Mouse (Mus musculus): ENCODE results near the gene Sctr. TPM values are rescaled to one million over a fixed set of nuclear protein-coding genes. Genes with fewer than 3 reads are reported as not detected.

The Sctr gene
- polyA plus RNA-seq, 1 experiment from 2014 or later, result 0.90 TPM

DNA sequence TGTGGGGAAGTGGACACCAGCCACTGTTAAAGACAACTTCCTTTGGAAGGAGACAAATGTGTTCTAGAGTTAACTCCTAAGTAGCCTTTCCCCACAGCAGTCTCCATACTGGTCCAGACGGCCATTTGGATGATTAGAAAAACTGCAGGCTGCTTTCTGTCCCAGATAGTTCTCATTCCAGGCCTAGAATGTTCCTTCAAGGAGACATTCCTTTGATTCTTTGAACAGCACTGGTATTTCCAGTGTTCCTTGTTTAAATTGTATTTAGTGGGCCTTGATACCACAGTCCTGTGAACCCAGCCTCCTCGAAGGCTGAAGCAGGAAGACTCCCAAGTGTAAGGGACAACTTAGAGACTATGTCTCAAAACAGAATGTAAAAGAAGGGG is 26.8 kb downstream of the Sctr start:
- no peaks in the 10 kb centered on the region for H3K36me3 ChIP-seq
- no peaks in the 10 kb centered on the region for H3K9me3 ChIP-seq
- H3K27me3 ChIP-seq (replicated peaks), result no peaks in the 10 kb centered on the region
- no peaks in the 10 kb centered on the region for H3K4me1 ChIP-seq (replicated peaks)
- no peak overlapping the region for H3K4me3 ChIP-seq (replicated peaks)
- H3K9ac ChIP-seq, result no peak overlapping the region
- no peak for ATAC-seq
- no peak overlapping the region for H3K4me2 ChIP-seq (replicated peaks)
- WGBS, result 77% methylated on average over 2 of the region's 2 CpGs
- H3K27ac ChIP-seq, result no peak overlapping the region

DNA sequence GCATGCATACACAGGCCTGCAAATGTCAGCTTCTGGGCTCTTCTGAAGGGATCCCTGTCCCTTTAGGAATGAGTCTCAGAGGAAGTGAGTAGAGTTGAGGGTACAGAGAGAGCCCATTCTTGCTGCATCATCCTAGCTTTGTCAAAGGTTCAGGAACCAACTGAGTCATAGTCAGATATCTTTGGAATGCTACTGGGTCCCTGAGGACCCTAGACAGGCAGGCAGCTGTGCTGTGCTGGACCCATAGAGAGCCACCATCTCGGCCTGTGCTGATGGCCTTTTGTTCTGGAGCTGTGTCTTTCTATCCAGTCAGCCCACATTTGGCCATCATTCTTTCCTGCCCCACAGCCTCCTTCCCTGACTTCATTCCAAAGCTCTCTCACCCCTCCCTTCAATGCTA is 28.1 kb downstream of the Sctr start:
- H3K4me2 ChIP-seq (replicated peaks), result no peak overlapping the region
- H3K36me3 ChIP-seq, result no peaks in the 10 kb centered on the region
- ATAC-seq, result no peak
- H3K27me3 ChIP-seq (replicated peaks), result no peaks in the 10 kb centered on the region
- no peak overlapping the region for H3K9ac ChIP-seq
- H3K4me1 ChIP-seq (replicated peaks), result no peaks in the 10 kb centered on the region
- no peaks in the 10 kb centered on the region for H3K9me3 ChIP-seq
- no peak overlapping the region for H3K4me3 ChIP-seq (replicated peaks)
- 73% methylated on average over 1 of the region's 1 CpGs for WGBS
- H3K27ac ChIP-seq, result no peak overlapping the region

DNA sequence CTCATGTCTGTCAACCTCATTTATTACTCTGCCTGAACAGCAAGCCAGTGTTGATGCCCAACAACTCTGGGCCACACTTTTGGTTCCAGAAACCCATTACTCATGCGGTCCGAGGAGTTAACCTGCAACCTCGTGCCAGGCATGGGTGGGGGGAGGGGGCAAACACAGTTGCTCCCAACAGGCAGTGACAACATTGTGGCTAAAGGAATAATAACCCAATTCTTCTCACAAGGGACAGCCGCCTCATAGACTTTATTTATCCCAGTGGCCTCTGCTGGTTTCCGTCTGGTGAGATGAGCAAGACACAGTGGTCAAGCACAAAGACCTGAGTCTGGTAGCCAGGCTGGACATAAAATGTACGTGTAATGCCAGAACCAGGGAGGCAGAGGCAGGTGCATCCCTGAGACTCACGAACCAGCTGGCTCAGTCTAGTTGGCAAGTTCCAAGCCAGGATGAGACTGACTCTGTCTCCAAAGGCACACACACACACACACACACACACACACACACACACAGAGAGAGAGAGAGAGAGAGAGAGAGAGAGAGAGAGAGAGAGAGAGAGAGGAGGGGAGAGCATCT is 28.9 kb downstream of the Sctr start:
- Histone ChIP-seq H3K4me1 (replicated peaks) (no peaks in the 10 kb centered on the region), H3K4me2 (replicated peaks) (no peak overlapping the region), H3K9ac (no peak overlapping the region), H3K4me3 (replicated peaks) (no peak overlapping the region), H3K27me3 (replicated peaks) (no peaks in the 10 kb centered on the region), H3K36me3 (no peaks in the 10 kb centered on the region), H3K9me3 (no peaks in the 10 kb centered on the region), H3K27ac (no peak overlapping the region)
- 73% methylated on average over 7 of the region's 7 CpGs for WGBS
- ATAC-seq, result no peak

DNA sequence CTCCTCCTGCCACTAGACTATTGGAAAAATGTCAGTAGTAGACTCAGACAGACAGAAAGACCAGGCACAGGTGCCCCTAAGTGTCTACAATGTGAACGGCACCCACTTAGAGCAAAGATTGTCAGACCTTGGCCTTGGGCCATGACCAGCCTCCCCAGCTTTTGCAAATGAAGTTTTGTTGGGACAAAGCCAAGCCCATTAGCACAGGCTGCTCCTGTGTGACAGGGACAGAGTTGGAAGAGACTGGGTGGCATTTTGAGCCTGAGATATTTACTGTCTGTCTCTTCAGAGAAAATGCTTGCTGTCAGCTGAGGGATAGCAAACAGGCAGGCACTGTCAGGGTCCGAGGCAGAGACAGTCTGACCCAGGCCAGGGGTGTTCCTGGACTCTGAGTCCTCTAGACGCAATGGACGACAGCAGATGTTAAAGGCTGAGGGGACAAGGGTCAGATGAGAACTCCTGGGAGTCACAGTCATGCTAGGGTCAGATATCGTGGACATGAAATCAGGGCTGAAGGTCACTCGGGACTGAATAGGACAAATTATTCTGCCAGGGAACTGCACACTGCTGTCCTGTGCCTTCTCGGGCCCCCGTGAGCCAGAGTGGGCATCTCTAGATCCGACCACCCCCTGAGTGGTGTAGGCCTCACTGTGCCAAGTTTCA is 30.5 kb downstream of the Sctr start:
- Histone ChIP-seq H3K9me3 (no peaks in the 10 kb centered on the region), H3K4me2 (replicated peaks) (no peak overlapping the region), H3K9ac (no peak overlapping the region), H3K4me1 (replicated peaks) (no peaks in the 10 kb centered on the region), H3K27ac (no peak overlapping the region), H3K4me3 (replicated peaks) (no peak overlapping the region), H3K36me3 (no peaks in the 10 kb centered on the region), H3K27me3 (replicated peaks) (no peaks in the 10 kb centered on the region)
- 57% methylated on average over 9 of the region's 9 CpGs for WGBS
- no peak; the same call in 1 of the 2 replicates for ATAC-seq

DNA sequence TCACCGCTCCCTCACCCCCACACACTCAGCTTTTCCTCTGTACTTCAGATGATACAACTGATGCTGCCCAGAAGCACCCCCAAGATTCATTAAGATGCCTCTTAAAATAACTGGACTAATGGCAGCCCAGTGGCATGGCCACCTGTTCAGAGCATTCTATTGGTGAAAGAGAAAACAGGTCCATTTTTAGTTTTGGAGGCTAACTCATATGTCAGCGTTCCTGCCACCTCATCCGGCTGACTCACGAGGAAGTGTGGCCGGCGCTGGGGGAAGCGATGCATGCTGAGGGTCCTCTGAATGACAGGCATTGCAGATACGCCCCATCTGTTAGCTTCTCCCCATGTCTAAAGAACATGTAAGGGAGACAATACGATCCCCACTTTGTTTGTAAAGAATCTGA is 31.9 kb downstream of the Sctr start:
- Histone ChIP-seq H3K36me3 (no peaks in the 10 kb centered on the region), H3K27me3 (replicated peaks) (no peaks in the 10 kb centered on the region), H3K4me3 (replicated peaks) (no peak overlapping the region), H3K27ac (no peak overlapping the region), H3K9ac (no peak overlapping the region), H3K9me3 (no peaks in the 10 kb centered on the region), H3K4me2 (replicated peaks) (no peak overlapping the region), H3K4me1 (replicated peaks) (no peaks in the 10 kb centered on the region)
- 78% methylated on average over 9 of the region's 9 CpGs for WGBS
- no peak for ATAC-seq

DNA sequence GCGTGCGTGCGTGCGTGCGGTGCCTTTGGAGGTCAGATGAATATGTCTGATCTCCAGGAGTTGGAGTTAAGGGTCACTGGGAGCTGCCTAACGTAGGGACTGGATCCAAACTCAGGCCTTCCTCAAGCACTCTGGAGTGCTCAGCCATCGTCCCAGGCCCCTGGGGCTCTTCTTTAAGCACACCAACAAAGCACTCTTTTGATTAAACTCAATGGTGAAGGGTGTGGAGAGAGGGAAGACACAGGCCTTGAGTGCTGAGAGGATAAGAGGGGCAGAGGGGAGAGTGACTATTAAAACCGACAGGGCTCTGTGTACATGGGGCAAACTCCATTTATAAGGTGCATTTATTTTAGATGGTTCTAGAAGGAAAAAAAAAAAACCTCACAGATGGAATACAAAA is 35.7 kb downstream of the Sctr start:
- Histone ChIP-seq H3K27me3 (replicated peaks) (no peaks in the 10 kb centered on the region), H3K4me2 (replicated peaks) (no peak overlapping the region), H3K9ac (no peak overlapping the region), H3K4me1 (replicated peaks) (no peaks in the 10 kb centered on the region), H3K4me3 (replicated peaks) (no peak overlapping the region), H3K36me3 (no peaks in the 10 kb centered on the region), H3K9me3 (no peaks in the 10 kb centered on the region), H3K27ac (no peak overlapping the region)
- no peak for ATAC-seq
- WGBS, result 77% methylated on average over 8 of the region's 8 CpGs

DNA sequence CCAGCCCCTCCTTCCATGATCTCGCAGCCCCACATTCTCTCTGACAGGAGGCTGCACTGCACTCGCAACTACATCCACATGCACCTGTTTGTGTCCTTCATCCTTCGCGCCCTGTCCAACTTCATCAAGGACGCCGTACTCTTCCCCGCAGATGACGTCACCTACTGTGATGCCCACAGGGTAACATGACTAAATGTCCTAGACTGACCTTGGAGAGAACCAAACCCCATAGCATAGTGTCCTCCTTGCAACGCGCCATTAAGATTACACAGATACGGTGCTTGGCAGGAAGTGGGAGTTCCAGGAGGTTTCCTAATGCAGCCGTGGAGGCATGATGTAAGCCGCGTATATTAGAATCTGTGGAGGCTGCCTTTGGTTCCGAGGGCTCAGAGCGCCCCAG is 37.9 kb downstream of the Sctr start:
- ATAC-seq, result no peak
- no peaks in the 10 kb centered on the region for H3K27me3 ChIP-seq (replicated peaks)
- no peaks in the 10 kb centered on the region for H3K9me3 ChIP-seq
- H3K4me1 ChIP-seq (replicated peaks), result no peaks in the 10 kb centered on the region
- H3K4me3 ChIP-seq (replicated peaks), result no peak overlapping the region
- no peak overlapping the region for H3K4me2 ChIP-seq (replicated peaks)
- no peak overlapping the region for H3K9ac ChIP-seq
- no peaks in the 10 kb centered on the region for H3K36me3 ChIP-seq
- 78% methylated on average over 16 of the region's 16 CpGs for WGBS
- H3K27ac ChIP-seq, result no peak overlapping the region

DNA sequence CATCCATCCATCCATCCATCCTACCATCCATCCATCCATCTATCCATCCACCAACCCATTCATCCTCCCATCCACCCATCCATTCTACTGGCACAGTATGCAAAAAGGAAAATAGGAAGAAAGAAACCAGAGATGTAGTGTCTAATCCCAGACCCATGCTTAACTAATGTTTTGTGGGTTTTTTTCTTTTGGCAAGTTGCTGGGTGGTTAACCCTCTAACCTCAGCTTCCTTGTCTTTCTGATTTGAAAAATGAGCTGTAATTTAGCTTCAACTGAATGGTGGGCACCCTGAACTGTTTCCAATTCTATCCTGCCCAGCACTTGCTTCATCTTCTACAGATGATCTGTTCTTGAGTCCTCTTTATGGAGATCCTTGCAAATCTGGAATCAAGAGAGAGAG is 40.6 kb downstream of the Sctr start:
- Histone ChIP-seq H3K27me3 (replicated peaks) (no peaks in the 10 kb centered on the region), H3K27ac (no peak overlapping the region), H3K4me3 (replicated peaks) (no peak overlapping the region), H3K9ac (no peak overlapping the region), H3K4me2 (replicated peaks) (no peak overlapping the region), H3K36me3 (no peaks in the 10 kb centered on the region), H3K9me3 (no peaks in the 10 kb centered on the region), H3K4me1 (replicated peaks) (no peaks in the 10 kb centered on the region)
- ATAC-seq, result no peak

DNA sequence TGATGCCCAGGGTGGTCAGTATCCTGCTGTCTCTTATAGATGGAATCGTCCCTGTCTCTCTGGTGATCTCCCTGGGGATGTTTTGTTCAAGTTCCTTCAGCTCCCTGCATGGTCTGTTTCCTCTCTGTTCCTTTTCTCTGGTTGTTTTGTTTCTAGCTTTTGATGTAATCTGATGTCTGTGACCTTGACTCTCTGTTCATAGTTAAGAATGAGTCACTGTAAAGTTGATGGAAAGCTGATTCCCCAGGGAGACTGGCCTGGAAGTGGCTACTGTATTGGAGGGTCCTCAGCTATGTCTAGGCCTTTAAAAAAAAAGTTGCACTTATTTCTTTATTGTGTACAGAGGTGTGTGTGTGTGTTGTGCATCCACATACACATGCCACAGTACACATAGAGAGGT is 44.4 kb downstream of the Sctr start:
- Histone ChIP-seq H3K9ac (no peak overlapping the region), H3K27me3 (replicated peaks) (no peaks in the 10 kb centered on the region), H3K9me3 (no peaks in the 10 kb centered on the region), H3K4me3 (replicated peaks) (no peak overlapping the region), H3K4me1 (replicated peaks) (no peaks in the 10 kb centered on the region), H3K4me2 (replicated peaks) (no peak overlapping the region), H3K36me3 (no peaks in the 10 kb centered on the region), H3K27ac (no peak overlapping the region)
- no peak for ATAC-seq
- 39% methylated on average over 1 of the region's 1 CpGs for WGBS

DNA sequence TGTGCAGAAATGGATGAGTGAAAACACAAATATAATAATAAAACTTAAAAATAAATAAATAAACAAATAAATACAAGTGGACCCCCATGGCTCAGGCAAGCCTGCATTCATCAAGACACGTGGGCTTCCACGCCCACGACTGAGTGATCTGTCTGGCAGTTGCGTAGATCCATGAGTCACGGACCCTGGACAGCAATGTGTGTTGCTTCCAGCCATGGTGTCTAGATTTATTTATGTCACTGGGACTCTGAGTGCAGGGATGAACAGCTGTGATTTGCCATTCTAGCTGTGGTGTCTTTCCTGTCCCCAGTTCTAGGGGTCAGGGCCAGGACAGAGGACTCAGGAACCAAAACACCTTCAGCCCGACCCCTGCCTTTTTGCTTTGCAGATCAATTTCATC is 48.3 kb downstream of the Sctr start:
- H3K36me3 ChIP-seq, result no peaks in the 10 kb centered on the region
- H3K4me3 ChIP-seq (replicated peaks), result no peak overlapping the region
- H3K27me3 ChIP-seq (replicated peaks), result no peaks in the 10 kb centered on the region
- H3K27ac ChIP-seq, result no peak overlapping the region
- H3K4me1 ChIP-seq (replicated peaks), result no peaks in the 10 kb centered on the region
- no peak overlapping the region for H3K9ac ChIP-seq
- 79% methylated on average over 6 of the region's 6 CpGs for WGBS
- H3K9me3 ChIP-seq, result no peaks in the 10 kb centered on the region
- ATAC-seq, result no peak
- no peak overlapping the region for H3K4me2 ChIP-seq (replicated peaks)

DNA sequence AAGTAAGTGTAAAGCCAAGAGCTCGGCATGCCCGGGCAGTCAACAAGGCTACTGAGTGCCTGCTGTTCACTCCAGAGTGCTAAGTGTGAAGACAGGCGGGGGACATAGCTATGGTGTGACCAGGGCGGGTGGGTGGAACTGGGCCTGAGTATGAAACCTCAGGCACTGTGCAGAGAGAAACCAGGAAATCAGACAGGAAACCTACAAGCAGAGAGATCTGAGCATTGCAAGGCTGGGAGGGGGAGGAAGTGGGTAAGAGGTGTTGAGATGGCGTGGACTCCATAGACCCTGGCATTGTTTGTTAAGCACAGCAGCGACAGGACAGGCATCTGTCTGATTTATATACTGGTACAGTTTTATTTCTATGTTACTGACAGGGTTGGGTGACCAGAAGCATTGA is 48.8 kb downstream of the Sctr start:
- Histone ChIP-seq H3K4me1 (replicated peaks) (no peaks in the 10 kb centered on the region), H3K4me2 (replicated peaks) (no peak overlapping the region), H3K9me3 (no peaks in the 10 kb centered on the region), H3K27me3 (replicated peaks) (no peaks in the 10 kb centered on the region), H3K4me3 (replicated peaks) (no peak overlapping the region), H3K27ac (no peak overlapping the region), H3K36me3 (no peaks in the 10 kb centered on the region), H3K9ac (no peak overlapping the region)
- ATAC-seq, result peak; percentile 37; the same call in 1 of the 2 replicates
- WGBS, result 65% methylated on average over 6 of the region's 6 CpGs

DNA sequence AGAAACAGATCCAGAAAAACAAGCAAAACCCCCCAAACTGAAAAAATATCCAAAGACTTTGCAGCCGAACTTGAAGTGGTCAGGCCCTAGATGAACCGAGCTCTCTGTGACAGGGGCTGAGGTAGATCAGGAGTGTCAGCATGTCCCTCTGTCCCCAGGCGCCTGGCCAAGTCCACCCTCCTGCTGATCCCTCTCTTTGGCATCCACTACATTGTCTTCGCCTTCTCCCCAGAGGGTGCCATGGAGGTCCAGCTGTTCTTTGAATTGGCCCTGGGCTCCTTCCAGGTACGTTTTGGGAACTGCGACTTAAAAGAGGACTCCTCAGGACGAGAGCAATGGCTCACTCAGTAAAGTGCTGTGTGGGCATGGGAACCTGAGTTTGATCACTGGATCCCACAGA is 49.5 kb downstream of the Sctr start:
- H3K4me3 ChIP-seq (replicated peaks), result no peak overlapping the region
- WGBS, result 75% methylated on average over 7 of the region's 7 CpGs

DNA sequence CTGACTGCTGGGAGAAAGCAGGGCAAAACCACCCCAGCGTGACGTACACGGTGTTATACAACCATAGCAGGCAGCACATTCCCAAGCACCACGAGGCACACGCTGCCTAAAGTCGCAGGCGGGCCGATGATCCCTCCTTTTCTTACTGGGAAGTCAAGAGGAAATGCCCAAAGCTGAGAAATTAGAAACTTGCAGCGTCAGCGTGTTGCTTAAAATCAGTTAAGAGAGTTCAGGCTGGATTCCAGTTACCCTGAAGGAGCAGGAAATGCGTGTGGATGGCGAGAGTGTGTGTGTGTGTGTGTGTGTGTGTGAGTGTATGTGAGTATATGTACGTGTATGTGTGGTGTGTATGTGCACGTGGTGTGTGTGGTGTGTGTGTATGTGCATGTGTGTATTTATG is 50.4 kb downstream of the Sctr start:
- H3K27me3 ChIP-seq (replicated peaks), result no peaks in the 10 kb centered on the region
- no peak overlapping the region for H3K4me2 ChIP-seq (replicated peaks)
- no peak for ATAC-seq
- H3K9ac ChIP-seq, result no peak overlapping the region
- no peaks in the 10 kb centered on the region for H3K9me3 ChIP-seq
- 54% methylated on average over 14 of the region's 14 CpGs for WGBS
- H3K4me1 ChIP-seq (replicated peaks), result no peaks in the 10 kb centered on the region
- no peak overlapping the region for H3K4me3 ChIP-seq (replicated peaks)
- no peak overlapping the region for H3K27ac ChIP-seq
- no peaks in the 10 kb centered on the region for H3K36me3 ChIP-seq

More for the DNA sequence above, 49.5 kb downstream of the Sctr start:
- no peak overlapping the region for H3K4me2 ChIP-seq (replicated peaks)
- no peak for ATAC-seq
- H3K27ac ChIP-seq, result no peak overlapping the region
- no peaks in the 10 kb centered on the region for H3K36me3 ChIP-seq
- H3K9me3 ChIP-seq, result no peaks in the 10 kb centered on the region
- no peaks in the 10 kb centered on the region for H3K4me1 ChIP-seq (replicated peaks)
- no peak overlapping the region for H3K9ac ChIP-seq
- H3K27me3 ChIP-seq (replicated peaks), result no peaks in the 10 kb centered on the region
